Mouse (Mus musculus): ENCODE data around the gene Rd3.

DNA sequence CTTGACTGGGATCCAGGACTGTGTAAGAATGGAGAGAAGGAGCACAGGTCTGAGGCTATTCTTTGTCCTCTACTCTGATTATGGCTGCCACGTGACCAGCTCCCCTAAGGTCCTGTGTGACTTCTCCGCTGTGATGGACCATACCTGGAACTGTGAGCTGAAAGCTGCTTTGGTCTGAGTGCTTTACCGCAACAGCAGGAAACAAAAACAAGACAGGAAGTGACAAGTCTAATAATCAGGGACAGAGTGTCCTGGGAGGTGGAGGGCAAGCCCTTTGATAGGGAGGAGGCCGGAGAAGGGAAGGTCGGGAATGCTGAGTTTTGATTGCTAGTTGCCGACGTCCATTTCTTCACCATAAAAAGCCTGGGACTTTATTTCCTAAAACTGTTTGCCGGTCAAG lies 48.1 kb upstream of the Rd3 start:
- TF ChIP-seq POLR2A (IDR thresholded peaks at IDR 0.05; ENCODE audit: control insufficient read depth, low read depth, low read length) (no peak), CTCF (IDR thresholded peaks at IDR 0.05; ENCODE audit: control insufficient read depth, insufficient read depth, insufficient replicate concordance, low read depth, low read length) (no peak)
